Mouse (Mus musculus) thymus, postnatal 25 days (tissue): ENCODE results near the gene Acsl5.

Source experiments
- DNase-seq: peaks from one replicate; pipeline ENCODE4 v3.0.0; 2022

Gene Acsl5

DNA sequence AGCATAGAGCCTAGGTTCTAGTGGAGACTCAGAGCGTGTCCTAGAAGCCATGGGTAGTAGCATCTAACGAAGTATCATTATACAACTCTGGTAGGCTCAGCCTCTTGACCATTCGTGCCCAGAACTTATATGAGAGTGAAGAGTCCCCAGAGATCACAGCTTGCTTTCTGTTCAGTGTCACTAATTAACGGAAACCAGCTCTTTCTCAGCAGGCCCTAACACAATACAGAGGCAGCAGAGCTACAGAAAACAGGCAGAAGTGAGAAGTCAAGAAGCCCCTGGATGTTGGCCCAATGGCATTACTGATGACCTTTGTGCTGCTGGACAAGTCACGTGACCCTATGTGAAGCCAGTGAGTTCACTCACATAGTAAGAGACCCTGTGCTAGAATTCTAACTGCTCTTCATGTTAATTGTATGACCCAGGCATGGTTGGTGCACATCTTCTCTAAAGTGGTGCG lies 10.5 kb upstream of the Acsl5 start, which contains the start of gene Gucy2g:
Gene Gucy2g (minus strand): TSS at position 51 of the 460 bp plus-strand sequence.
- no peak for DNase-seq

DNA sequence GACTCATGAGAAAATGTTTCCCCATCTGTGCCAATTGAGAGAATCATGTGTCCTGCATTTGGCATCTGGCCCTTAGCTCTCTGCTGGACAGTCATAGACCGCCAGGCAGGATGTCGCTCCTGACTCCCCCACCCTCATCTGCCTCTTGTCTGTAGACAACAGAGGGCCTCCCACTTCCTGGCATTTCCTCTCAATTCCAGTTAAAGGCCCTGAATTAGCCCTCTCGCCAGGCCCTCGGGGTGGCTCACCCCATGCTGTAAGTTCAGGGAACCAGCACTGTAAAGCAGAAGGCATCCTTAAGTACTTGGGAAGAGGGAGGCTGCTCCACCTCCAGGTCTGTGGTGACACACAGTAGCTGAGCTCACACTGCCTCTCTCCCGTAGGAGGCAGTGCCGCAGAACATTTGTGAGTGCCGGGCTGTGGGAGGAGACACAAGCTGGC lies 6.9 kb upstream of the Acsl5 start:
- DNase-seq = no peak

DNA sequence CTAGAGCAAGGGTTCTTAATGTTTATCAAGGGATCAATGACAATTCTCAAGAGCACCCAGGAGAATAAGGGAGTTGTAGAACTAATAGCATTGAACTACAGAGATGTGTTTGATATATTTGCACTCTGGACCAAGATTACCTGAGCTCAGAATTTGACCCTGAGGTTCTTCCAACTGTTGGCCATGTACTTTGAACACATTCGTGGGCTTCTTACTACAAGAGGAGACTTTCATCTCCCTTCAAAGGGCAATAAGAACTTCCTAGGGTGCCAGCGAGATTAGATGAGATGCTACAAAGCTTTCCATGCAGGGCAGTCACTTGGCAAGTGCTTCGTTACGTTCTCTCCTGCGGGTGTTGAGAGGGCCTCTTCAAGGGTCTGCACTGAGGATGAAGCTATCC lies 4.2 kb upstream of the Acsl5 start:
- no peak for DNase-seq

DNA sequence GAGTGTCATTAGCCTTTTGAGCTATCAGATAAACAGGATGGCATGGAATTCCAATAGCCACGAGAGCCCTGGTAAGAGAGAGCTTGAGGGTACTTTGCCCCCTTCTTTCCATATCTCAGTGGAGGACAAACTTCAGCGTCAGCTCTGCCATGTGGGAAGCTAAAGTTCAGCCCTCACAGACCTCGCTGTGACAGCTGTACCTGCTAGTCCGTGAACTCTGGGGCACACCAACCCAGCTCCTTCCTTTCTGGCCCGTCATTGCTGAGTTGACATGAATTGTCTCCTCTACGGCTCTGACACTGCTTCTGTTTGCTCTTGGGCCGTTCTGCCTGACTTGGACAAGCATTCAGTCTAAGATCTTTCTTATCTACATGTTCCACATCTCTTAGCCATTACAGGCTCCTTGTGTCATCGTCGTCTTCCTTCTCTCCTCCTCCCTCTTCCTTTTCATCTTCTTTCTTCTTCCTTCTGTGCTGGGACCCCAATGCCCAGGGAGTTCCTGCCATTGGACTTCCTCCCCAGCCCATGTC lies 3.7 kb upstream of the Acsl5 start:
- DNase-seq = no peak

DNA sequence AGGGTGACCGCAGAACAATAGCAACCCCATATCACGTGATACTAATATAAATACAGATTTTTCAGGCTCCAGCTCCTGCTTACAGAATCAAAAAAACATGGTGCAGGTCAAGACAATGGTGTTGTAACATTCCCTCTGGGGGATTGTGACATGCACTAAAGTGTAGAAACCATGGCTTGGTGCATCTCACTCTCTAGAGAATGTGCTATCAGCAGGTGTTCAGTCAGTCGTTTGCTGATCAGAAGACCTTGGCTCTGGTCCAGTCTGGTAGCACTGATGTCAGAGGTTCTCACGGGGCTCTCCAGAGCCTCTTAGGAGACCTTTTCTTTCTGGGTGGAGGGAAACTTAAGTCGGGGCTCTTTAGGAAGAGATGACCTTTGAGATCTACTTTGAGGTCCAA lies 1.3 kb upstream of the Acsl5 start:
- no peak for DNase-seq

DNA sequence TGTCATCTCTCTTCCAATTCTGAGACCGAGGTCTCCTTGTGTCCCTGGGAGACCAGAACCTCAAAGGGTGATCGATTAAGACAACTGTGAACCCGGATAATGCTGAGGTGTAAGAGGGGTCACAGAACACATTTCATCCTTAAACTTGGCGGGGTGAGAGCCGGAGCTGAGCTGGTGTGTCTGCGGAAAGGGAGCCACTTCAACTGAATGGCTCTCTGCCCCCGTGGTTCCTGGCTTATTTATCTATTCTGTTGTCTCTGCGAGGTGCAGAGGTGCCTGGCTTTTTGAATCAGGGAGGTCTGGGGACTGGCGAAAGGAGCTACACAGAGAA lies 1.5 kb downstream of the Acsl5 start:
- DNase-seq = no peak

DNA sequence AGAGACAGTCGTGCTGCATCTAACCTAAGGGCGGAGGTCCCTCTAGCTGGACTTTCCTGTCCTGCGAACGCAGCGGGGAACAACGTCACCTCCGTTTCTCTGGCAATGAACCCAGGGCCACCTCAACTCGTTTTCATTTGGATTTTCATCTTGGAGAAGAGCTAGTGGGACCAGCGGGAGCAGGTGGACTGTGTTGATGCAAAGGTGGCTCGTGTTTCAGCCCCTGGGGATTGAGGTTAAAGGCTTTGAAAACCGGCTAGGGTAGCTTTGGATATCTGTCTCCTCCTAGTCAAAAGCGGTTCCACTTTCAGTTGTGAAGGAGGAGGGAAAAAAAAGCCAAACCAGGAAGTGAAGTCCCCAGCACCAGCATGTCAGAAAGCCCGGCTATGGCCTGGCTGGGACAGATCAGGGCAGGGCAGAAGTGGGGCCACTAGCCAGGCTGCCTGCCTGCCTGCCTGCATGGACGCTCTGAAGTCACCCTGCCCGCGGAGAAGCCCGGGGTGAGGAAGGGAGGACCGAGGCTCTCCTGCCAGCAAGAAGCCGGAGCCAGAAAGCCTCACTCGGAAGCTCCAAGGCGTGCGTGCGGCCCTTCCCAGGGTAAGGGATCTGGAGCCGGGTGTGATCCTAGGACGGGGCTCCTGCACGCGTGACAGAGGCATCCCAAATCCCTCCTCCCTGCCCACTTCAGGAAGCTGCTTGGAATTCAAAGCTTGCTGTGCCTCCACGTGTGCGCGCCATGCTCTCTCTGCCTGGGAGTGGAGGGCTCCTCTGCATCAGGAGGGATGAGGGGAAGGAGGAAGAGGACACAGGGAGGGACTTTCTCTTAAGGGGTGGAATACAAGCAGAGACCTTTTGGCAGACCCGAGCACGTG lies 2.1 kb downstream of the Acsl5 start:
- DNase-seq = peak; percentile 60

DNA sequence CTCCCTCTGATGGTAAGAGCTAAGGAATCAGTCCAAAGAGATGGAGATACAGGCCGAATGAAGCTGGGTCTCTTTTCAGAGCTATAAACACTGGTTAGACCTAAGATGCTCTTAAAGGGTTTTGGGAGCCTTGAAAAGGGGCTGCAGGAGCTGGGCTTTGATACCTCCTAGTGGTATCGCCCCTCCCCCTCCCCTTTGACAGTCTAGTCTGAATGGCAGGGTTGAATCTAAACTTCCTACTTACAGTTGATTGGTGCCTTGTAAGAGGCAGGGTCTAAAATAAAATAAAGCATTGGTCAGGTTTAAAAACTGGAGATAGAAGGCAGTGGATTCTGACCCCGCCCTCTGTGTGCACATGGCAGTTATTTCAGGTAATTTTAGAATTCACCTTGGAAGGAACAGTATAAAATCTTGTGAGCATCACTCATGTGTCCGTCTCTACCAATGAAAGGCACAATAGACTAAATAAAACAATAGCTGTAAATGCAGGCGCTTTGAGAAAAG lies 2.8 kb downstream of the Acsl5 start:
- peak; percentile 68 for DNase-seq

DNA sequence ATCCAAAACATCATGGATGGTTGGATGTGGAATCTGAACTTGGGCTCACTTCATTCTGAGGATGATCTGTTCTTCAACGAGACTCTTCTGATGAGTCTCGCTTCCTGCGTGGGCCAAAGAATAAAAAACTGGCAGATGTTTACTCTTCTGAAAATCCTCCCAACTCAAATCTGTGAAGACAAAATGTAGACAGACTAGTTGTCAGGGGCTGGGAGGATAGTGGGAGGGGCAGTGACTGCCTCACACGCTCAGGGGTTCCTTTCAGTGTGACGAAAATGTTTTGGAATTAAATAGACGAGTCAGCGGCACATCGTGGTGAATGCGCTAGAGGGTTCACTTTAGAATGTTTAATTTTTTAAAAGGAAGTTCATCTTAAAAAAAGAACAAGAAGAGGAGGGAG lies 4.4 kb downstream of the Acsl5 start:
- no peak for DNase-seq

DNA sequence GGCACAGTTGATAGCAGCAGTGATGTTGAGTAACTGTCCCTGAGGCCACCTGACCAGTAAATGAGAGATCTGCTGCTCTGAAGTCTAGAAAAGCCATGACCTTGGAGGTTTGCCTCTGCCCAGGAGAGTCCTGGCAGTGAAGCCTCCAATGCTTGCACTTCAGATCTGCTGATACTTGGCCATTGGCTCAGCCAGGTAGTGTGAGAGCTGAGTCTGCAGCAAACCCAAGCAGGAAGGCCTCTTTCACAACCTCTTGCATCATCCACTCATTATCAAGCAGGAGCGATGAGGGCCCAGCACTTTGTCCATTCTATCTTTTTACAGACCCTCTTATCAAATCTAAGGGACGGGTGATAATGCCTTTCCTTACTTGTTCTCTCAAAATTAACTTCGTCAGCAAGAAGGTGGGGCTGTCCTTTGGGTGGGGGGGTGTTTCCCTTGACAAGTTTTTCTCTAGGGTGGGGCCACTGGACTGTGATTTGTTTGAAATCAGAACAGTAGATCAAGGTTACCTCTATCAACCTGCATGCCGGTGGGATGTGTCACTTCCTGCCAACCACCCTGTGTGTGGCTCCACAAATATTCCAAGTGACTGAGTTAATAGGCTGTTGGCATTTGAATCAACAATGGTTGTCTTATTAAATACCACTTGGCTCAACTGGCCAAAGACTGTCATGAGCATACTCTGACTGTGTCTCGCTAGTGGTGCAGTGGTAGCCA lies 6.1 kb downstream of the Acsl5 start:
- DNase-seq = no peak

DNA sequence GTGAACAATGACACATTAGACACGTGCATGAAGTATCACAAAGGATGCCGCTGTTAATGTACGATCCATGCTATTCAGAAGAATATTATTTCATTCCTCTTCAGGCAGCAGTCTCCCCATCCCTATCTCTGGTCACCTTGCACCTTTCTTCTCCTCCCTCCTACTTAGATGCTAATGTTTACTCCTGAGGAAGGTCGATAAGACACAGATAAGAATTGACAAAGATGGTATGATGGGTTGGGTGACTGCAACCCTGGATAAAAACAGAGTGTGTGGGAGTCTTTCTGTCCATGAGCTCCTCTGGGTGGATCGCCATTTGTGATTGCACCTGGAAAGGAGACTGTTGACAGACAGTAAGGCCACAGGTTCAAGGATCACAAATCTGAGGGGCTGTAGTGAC lies 6.8 kb downstream of the Acsl5 start:
- DNase-seq = no peak

DNA sequence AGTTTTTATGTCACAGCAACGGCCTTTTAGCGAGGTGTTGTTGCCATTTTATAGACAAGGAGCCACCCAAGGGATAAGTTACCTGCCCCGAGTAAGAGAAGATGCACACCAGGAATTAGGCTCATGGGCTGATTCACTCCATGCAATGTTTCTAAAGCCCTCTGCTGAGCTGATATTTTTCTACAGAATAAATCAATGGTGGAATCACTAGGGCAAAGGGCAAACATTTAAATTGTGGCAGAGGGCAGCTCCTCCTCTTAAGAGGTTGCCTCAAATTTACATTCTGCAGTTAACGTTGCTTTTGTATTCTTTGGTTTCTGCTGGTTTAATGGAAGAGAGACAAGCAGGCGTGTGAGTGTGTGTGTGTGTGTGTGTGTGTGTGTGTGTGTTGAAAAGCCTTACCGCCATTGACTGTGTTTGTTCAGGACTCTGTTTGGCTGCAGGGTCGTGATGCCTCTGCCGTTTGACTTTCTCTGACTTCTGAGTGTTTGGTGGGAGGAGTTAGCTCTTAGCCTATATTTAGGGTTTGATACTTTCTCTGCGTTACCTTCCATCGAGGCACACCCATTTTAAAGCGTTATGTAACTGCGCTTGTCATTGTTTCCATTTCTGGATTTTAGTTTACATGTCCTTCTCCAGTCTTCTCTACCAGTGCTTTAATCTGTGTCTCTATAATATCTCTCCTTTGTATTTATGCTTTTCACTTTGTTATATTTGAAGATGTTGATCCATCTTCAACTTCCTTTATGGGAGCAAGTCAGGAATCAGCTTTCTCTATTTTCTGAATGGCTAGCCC lies 8.8 kb downstream of the Acsl5 start:
- no peak for DNase-seq

DNA sequence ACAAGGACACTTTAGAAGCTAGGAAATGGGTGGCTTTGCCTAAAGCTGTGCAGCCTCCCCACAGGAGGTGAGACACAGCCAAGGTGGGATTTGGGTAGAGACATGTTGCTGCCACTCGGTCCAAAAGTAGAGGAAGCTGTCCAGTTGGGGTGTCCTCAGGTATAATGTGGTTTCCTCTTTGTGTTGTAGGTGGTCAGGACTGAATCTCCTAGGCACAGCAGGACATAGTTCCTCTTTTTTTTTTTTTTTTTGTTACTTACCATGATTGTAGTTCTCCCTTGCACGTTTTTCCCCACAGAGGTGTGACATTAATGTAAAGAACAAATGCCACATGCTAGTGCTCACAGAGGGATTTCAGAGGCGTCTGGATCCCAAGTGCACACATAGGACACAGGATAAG lies 13.5 kb downstream of the Acsl5 start:
- DNase-seq = no peak

DNA sequence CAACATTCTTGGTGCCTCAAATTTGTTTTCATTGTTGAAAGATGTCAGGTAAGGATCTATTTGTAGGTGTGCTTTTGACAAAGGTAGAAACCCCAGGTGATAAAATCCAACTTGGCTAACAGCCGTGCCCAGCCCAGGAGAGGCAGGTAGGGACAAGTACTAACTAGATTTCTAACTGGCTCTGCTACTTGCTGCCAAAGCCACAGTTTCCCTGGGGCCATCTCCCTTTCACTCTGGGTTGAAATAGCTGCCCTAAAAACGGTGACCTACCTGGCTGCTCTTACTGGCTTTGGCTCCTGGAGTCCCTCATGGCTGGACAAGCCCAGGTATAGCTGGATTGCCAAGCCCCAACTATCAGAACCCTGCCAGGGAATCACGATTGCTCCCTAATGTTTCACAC lies 15.0 kb downstream of the Acsl5 start:
- DNase-seq = no peak

DNA sequence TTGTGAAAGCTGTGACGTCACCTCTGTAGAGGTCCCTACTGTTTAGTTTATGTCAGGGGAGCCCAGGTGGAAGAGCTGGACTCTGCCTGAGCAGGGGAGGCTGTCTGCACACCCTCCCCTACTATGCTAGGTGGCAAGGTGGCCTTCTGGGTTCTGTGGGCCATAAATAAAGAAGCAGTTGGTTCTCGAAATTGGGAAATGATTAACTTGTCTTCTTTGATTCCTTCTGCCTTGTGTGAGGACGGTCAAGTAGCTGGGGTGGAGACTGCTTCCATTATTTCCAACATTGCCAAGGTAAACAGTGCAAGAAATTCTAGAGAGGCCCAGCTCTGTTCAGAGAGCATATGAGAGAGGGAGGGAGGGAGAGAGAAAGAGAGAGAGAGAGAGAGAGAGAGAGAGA lies 16.4 kb downstream of the Acsl5 start:
- no peak for DNase-seq

DNA sequence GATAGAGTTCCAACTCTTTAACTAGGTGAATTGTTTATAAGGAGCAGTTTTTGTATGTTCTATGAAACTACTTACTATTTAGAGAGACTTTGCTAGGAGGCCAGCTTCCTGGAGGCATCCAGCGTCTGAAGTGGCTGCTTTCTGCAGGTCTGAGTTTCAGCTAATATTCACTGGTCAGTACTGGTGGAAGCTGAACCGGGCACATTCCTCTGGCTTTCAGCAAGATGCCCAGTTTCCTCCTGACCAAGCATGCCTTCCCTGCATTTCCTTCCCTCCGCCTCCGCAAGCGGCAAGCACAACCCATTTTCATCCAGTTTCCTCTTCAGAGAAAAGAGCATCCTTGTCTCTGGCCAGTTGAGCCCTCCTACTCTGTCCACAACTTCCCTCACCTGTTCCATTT lies 17.3 kb downstream of the Acsl5 start:
- no peak for DNase-seq

DNA sequence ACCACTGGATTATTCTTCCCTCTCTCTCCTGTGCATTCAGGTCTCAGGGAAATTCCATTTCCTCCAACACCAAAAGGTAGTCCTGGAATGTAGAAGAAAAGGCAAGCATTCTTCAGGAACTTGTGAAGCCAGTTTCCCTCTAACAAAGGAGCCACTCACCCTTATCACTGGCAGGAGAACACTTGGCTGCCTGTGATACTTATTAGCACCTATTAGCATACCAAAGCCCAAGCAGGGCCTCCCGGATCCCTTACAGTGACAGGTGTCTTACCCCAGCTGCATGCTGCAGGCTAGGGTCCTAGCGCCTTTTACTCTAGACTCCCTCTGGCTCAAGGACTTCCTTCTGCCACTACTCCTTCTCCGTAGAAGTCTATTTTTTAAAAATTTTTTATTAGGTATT lies 19.7 kb downstream of the Acsl5 start:
- DNase-seq = no peak

DNA sequence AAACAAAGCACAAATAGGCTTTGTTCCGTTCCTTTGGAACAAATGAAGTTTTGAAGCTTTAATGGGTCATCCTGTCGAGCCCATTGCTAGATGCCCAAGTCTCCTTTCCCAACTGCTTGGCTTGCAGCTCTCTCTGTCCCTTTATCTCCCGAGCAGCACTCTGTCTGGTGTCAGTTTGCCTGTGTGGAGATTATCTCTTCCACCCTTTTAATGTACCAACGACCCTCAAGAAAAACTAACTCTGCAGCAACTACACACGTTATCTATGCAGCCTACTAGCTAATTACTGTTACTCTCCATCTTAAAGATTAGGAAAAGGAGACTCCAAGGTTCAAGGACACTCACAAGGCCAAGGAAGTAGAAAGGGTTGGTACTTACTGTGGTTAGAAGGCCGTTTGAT lies 21.6 kb downstream of the Acsl5 start:
- DNase-seq = no peak

DNA sequence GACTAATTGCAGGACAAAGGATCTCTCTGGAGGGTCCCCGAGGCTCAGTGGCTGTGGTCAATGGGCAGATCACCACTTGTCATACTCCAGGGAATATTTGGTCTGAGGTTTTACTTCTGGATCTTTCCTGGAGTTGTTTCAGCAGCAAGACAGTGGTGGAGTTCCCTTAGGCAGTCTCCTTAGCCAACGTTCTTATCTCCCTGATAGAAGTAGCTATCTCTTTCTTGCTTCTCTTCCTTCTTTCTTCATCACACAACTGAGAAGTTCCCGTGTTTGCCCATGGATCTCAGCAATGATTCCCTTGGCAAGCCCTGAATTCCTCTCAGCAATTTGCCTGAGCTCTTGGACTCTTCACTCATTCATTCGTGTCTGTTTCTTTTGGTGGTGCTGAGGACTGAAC lies 24.4 kb downstream of the Acsl5 start:
- no peak for DNase-seq

DNA sequence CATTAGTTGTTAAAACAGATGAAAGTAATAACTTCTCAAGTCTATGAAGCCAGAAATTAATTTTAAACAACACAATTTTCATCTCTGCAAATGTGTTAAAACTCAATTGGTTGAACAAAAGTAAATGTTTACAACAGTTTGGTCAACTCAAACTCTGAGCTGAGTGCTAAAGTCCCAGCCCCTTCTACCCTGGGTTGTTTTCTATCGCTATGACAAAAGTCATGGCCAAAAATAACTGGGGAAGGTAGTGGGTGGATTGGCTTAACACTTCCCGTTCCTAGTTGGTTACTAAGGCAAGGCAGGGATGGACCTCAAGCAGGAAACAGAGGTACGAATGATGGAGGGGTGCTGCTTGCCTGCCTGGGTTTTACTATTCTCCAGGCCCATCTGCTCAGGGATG lies 25.0 kb downstream of the Acsl5 start:
- DNase-seq = no peak

DNA sequence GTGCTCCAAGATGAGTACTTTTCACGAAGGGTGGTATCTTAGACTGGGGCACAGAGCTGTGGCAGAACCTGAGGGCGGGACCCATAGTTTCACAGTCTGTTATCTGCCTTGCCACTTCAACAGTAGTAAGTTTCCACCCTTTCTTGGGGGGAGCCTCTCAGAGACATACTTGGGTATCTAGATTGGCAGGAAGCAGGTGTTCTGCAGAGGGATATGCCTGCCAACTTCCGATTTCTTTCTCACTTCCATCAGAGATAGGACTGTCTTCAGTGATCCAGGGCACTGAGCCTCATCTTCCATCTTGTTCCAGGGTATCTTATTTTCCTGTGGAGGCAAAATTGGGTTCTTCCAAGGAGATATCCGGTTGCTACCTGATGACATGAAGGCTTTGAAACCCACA lies 32.4 kb downstream of the Acsl5 start:
- no peak for DNase-seq

DNA sequence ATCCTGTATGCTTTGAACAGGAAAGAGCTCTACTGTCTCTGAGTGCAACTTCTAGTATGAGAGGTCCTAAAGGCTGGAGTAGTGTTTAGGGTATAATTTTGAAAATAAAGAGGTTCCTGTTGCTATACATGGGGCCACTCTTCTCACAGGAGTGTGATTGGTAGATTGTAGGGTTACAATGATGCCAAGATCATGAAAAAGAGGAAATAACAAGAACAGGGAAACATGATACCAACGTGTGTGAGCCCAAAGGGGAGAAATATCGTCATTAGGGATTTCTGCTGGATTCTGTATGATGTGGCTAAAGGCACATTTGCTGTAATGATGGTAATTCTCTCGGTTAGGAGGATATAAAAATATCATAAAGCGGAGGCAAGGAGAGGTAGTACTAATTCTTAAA lies 34.3 kb downstream of the Acsl5 start:
- no peak for DNase-seq

DNA sequence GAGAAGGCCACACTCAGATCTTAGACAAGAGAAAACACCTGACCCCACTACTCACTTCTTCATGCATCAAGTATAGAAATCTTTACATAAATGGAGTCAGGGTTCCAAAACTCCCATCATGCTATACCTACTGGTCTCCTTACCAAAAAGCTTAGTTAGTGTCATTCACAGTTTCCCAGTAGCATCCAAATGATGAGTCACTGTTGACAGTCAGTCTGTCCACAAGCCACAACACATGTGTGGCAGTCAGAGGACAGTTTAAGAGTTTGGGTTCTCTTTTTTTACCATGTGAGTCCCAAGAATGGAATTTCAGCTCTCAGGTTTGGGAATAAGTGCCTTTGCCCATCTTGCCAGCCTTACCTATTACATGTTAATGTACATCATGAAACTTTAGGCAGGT lies 37.2 kb downstream of the Acsl5 start:
- no peak for DNase-seq
